Mouse (Mus musculus) megakaryocyte, embryonic 14.5 days (primary cell): ENCODE data around the gene Olfr1134.

ENCODE experiments used
- FLI1 ChIP-seq: IDR thresholded peaks from 2 replicates; pipeline ENCODE4 v1.6.1; 2012; ENCODE audit warnings: low read length, inconsistent platforms, mixed read lengths
- GATA1 ChIP-seq: IDR thresholded peaks from 3 replicates; pipeline ENCODE4 v1.6.1; 2012; ENCODE audit warnings: mixed read lengths, low read length, inconsistent platforms, borderline replicate concordance

DNA sequence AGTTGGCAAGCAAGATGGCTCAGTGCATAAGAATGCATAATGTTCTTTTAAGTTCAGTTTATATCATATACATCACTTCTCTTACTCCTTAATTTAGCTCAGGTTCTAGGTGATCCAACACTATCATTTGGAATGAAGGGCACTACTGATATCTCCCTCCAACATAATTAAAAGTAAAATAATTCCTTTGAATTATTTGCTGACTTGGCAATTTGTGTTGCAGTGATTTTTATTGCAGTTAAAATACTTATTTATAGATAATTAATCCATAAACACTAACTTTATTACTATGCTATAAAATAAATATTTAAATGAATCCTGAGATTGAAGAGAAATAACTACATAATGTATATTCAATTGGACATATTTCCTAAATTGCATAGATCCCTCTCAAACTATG is 15.8 kb downstream of the Olfr1134 start:
- TF ChIP-seq GATA1, result no peak
- TF ChIP-seq FLI1, result no peak
